Mouse (Mus musculus) forebrain, embryonic 13.5 days (tissue): ENCODE measurements around the gene AU040320. TPM values are rescaled to one million over a fixed set of nuclear protein-coding genes. Genes with fewer than 3 reads are reported as not detected.

Experiments used
- ATAC-seq: fragments of 200-750 bp; cut with Nextera tagmentation; 2 replicates; pipeline ENCODE4 v1.8.0; 2017
- H3K27ac ChIP-seq: fragments of 300-500 bp; sonication (generic); 2 replicates; pipeline ENCODE4 v1.5.1; 2015; ENCODE audit warnings: inconsistent platforms, mild to moderate bottlenecking, moderate library complexity
- H3K27me3 ChIP-seq: fragments of 300-500 bp; sonication (generic); 2 replicates; pipeline ENCODE4 v1.6.1; 2015; ENCODE audit warnings: mild to moderate bottlenecking, inconsistent platforms
- H3K36me3 ChIP-seq: fragments of 300-500 bp; sonication (generic); 2 replicates; pipeline ENCODE4 v1.6.1; 2015; ENCODE audit warnings: mild to moderate bottlenecking, inconsistent platforms; ENCODE audit not compliant: poor library complexity, severe bottlenecking
- H3K4me1 ChIP-seq: fragments of 300-500 bp; sonication (generic); 2 replicates; pipeline ENCODE4 v1.6.1; 2015; ENCODE audit warnings: inconsistent platforms
- H3K4me2 ChIP-seq: fragments of 300-500 bp; sonication (generic); 2 replicates; pipeline ENCODE4 v1.6.1; 2015; ENCODE audit warnings: inconsistent platforms, mild to moderate bottlenecking, moderate library complexity
- H3K4me3 ChIP-seq: fragments of 300-500 bp; sonication (generic); 2 replicates; pipeline ENCODE4 v1.5.1; 2015; ENCODE audit warnings: mild to moderate bottlenecking, inconsistent platforms
- H3K9ac ChIP-seq: fragments of 300-500 bp; sonication (generic); 2 replicates; pipeline ENCODE4 v1.6.1; 2015; ENCODE audit warnings: mild to moderate bottlenecking, inconsistent platforms
- H3K9me3 ChIP-seq: fragments of 300-500 bp; sonication (generic); replicated peaks from 2 replicates; pipeline ENCODE4 v1.6.1; 2016; ENCODE audit warnings: inconsistent platforms
- WGBS: fragments of 180-500 bp; shearing (Covaris S2); methylation state at CpG from one replicate; pipeline ENCODE4 v1.1.7; 2015; 5-methylcytosine and 5-hydroxymethylcytosine counted together
- polyA plus RNA-seq: library from polyadenylated mRNA; unstranded; fragments of >200 nt; fragmentation: Nextera tagmentation; extraction: Ambion mirVana; gene quantifications from 2 replicates; pipeline ENCODE4 v1.2.1, GENCODE M21; 2015

AU040320 gene
- polyA plus RNA-seq, 1 experiment from 2014 or later: 32.6 TPM

DNA sequence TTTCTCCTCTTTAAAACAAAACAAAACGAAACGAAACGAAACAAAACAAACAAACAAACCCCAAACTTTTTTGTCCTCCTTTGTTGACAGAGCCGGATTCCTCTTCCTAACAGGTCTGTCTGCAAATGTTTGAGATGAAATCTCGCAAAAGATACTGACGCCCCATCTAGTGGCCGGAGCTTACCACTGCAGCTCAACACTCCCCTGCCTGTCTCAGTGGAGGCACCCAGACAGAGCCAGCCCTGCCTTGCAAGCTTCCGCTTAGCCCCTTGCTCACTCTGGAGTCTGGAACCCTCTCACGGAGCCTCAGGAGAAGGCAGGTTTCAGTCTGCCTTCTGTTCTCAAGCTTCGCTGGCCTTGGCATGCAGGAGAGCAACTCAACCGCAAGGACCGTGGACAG is 11.9 kb upstream of the AU040320 start:
- peak; percentile 74 for ATAC-seq
- WGBS: 7% methylated on average over 12 of the region's 12 CpGs

DNA sequence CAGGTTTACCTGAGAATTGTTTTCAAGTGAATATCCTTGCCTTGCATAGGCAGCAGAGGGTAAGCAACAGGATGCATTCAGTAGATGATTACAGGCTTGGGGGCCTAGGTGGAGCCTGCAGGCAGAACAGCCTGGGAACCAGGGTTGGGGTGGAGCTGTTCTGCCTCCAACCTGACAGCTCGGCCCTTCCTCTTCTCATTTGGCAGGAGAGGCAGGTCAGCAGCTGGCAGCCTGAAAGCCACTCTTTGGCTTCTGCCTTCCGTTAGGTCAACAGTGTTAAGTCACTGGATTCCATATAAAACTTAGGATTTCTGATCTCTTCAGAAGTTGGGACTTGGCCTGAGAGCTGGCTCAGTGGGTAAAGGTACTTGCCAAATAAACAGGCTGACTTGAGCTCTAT is 10.4 kb upstream of the AU040320 start:
- H3K27ac ChIP-seq: no peak overlapping the region
- no peak for ATAC-seq
- no peak overlapping the region for H3K4me3 ChIP-seq
- H3K9me3 ChIP-seq: no peaks in the 10 kb centered on the region
- no peak overlapping the region for H3K9ac ChIP-seq
- 57% methylated on average over 2 of the region's 2 CpGs for WGBS
- peaks cover 55% of the 10 kb centered on the region for H3K27me3 ChIP-seq
- peaks cover 20% of the 10 kb centered on the region for H3K4me1 ChIP-seq
- H3K36me3 ChIP-seq: peaks cover 44% of the 10 kb centered on the region
- H3K4me2 ChIP-seq: no peak overlapping the region

More for the DNA sequence above, 11.9 kb upstream of the AU040320 start:
- H3K27ac ChIP-seq: no peak overlapping the region
- H3K27me3 ChIP-seq: peaks cover 70% of the 10 kb centered on the region
- no peak overlapping the region for H3K9ac ChIP-seq
- no peaks in the 10 kb centered on the region for H3K9me3 ChIP-seq
- H3K36me3 ChIP-seq: peaks cover 30% of the 10 kb centered on the region
- H3K4me2 ChIP-seq: peak overlapping the region; percentile 27; the same call in 1 of the 2 replicates
- H3K4me1 ChIP-seq: peaks cover 17% of the 10 kb centered on the region
- no peak overlapping the region for H3K4me3 ChIP-seq

DNA sequence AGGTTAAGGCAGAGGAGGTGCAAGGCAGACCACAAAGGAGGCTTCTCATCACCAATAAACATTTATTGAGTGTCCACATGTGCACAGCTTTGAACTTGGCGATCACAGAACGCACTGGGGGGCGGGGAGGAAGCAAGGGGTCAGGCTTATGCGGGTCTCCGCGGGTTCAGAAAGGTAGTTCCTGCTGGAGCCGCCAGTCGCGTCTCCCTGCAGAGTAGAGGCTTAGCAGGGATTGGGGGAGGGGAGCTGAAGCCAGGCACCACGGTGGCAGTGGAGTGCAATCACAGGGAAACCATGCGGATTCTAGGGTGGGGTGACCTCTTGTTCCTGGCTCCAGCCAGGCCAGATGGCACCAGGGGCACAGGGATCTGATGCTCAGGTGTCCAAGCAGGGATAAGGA is 9.6 kb upstream of the AU040320 start:
- Histone ChIP-seq H3K4me3 (no peak overlapping the region), H3K9ac (no peak overlapping the region), H3K27me3 (peaks cover 48% of the 10 kb centered on the region), H3K27ac (no peak overlapping the region), H3K4me2 (no peak overlapping the region), H3K9me3 (no peaks in the 10 kb centered on the region), H3K36me3 (peaks cover 52% of the 10 kb centered on the region), H3K4me1 (peaks cover 28% of the 10 kb centered on the region)
- 6% methylated on average over 11 of the region's 11 CpGs for WGBS
- ATAC-seq: no peak

DNA sequence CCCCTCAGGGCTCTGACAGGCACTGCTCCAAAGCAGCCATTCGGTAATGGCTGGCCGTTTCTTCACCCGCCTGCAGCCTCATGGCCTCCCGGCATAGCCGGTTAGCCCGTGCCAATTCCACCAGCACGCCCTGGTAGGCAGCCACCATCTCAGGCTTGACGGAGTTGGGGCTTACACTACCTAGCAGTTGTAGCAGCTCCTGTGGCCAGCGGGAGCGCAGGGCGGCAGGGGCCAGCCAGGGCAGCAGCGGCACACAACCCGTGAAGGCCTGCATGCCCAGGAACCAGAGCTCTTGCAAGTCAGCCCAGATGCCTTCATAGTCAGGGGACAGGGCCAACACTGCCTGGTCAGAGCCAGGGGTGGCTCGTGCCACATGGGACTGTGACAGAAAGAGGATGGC is 8.5 kb upstream of the AU040320 start:
- WGBS: 89% methylated on average over 14 of the region's 14 CpGs

DNA sequence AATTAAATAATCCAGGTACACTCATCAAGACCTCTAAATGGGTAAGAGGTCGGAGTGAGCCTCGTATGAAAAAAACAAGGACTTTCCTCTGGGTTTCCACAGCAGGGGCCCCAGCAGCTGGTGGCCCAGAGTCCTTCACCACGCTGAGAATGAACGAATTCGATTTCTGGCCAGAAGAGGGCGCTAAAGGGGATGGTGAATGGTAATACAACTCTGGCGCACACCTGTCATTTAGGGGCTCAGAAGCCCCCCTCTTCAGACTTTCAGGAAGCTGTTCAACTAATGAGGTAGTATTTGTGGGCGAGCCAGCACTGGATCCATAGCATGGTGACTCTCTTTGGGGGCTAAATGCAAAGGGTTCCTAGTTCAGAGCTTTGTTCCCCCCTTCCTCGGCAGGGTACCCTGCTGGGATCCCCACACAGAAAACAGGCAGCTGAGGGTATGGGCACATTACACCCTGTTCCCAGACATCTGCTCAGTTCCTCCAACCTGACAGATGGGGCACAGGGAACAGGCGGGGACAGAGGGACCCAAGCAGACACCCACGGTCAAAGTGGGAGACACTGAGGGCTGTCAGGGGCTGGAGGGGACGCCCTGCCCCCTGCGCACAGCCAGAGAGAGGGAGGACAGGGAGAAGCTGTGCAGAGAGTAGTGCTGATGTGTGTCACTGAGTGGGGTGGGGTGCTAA is 7.7 kb upstream of the AU040320 start:
- peaks cover 47% of the 10 kb centered on the region for H3K4me1 ChIP-seq
- no peak overlapping the region for H3K9ac ChIP-seq
- H3K4me3 ChIP-seq: no peak overlapping the region
- 33% methylated on average over 13 of the region's 13 CpGs for WGBS
- peak overlapping the region; percentile 21 for H3K27ac ChIP-seq
- H3K27me3 ChIP-seq: peaks cover 34% of the 10 kb centered on the region
- H3K36me3 ChIP-seq: peaks cover 67% of the 10 kb centered on the region
- H3K9me3 ChIP-seq: no peaks in the 10 kb centered on the region
- 0 out of 2 replicates have a peak, but pooled peaks have one; percentile 9 for ATAC-seq
- H3K4me2 ChIP-seq: no peak overlapping the region

More for the DNA sequence above, 8.5 kb upstream of the AU040320 start:
- Histone ChIP-seq H3K4me3 (no peak overlapping the region), H3K9ac (no peak overlapping the region), H3K27me3 (peaks cover 37% of the 10 kb centered on the region), H3K36me3 (peaks cover 59% of the 10 kb centered on the region), H3K9me3 (no peaks in the 10 kb centered on the region), H3K4me2 (no peak overlapping the region), H3K27ac (no peak overlapping the region), H3K4me1 (peaks cover 39% of the 10 kb centered on the region)
- no peak for ATAC-seq

DNA sequence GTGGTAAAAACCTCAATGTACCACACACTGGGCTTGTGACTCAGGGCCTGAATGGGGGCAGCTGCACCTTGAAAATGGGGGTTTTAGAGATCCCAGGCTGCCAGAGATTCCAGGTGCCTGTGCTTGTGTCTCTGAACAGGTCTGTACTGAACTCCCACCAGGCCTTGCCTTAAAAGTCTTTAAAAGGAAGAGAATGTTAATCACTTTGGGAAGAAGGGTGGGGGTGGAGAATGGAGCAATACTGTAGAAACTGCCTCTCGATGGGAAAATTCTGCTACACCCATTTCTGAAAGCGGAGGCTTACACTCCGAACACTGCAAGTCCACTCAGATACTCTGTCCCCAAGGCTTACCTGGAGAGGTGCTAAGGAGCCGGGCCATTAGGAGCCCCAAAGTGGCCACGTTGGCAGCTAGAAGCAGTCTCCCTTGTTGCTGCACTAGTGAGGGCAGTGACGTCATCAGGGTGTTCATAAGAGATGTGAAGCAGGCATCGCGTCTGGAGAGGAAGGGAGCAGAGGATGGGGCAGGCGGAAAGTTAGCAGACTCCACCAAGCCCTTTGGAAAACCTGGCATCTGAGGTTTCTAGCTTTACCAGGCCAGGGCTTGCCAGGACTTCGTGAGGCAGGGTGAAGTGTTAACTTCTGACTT is 7.0 kb upstream of the AU040320 start:
- H3K27ac ChIP-seq: peak overlapping the region; percentile 21
- H3K36me3 ChIP-seq: peaks cover 67% of the 10 kb centered on the region
- no peak overlapping the region for H3K4me3 ChIP-seq
- no peak overlapping the region for H3K4me2 ChIP-seq
- peaks cover 34% of the 10 kb centered on the region for H3K27me3 ChIP-seq
- ATAC-seq: no peak
- WGBS: 85% methylated on average over 10 of the region's 10 CpGs
- H3K9me3 ChIP-seq: no peaks in the 10 kb centered on the region
- no peak overlapping the region for H3K9ac ChIP-seq
- H3K4me1 ChIP-seq: peaks cover 54% of the 10 kb centered on the region

DNA sequence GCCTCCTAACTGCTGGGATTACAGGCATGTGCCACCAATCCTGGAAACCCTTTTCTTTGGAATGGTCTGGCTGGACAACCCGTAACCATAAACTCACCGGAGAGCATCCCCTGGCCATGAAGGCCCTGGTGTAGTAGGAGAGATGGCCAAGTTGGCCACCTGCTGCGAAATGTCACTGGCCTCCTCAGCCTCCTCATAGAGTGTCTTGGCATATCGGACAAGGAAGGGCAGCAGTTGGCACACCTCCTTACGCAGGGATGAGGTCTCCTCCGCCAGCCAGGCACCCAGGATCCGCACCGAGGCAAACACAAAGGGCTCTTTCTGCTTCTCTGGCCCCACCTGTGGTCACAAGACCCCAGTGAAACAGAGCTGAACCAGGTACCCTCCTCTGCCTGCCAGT is 5.0 kb upstream of the AU040320 start:
- no peak overlapping the region for H3K4me3 ChIP-seq

DNA sequence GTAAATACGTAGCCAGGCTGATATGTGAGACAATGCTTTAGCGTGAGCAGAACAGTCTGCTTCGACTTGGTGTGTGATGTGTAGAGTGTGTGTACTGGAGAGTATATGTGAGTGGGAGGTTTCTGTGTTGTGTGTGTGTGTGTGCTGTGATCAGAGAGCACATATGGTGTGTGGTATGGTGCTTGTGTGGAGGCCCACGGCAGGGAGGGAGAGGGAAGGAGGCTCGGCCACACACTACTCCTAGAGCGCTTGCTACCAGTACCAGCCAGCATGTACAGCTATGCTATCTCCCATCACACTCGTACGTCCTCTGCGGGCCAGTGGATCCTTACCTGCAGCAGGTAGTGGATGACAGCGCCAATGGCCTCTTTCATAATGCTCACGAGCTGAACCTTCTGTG is 3.8 kb upstream of the AU040320 start:
- no peak for ATAC-seq
- peaks cover 55% of the 10 kb centered on the region for H3K36me3 ChIP-seq
- H3K27ac ChIP-seq: peak overlapping the region; percentile 37; the same call in 1 of the 2 replicates
- peaks cover 4% of the 10 kb centered on the region; the same call in 1 of the 2 replicates for H3K27me3 ChIP-seq
- peak overlapping the region; percentile 36 for H3K4me2 ChIP-seq
- H3K4me1 ChIP-seq: peaks cover 67% of the 10 kb centered on the region
- 86% methylated on average over 11 of the region's 11 CpGs for WGBS
- H3K9ac ChIP-seq: peak overlapping the region; percentile 30; the same call in 1 of the 2 replicates
- 0 out of 2 replicates have a peak overlapping the region, but pooled peaks have one; percentile 3 for H3K4me3 ChIP-seq
- H3K9me3 ChIP-seq: no peaks in the 10 kb centered on the region

More for the DNA sequence above, 5.0 kb upstream of the AU040320 start:
- peaks cover 67% of the 10 kb centered on the region for H3K36me3 ChIP-seq
- ATAC-seq: no peak
- peaks cover 67% of the 10 kb centered on the region for H3K4me1 ChIP-seq
- 0 out of 2 replicates have a peak overlapping the region, but pooled peaks have one; percentile 23 for H3K9ac ChIP-seq
- H3K27ac ChIP-seq: no peak overlapping the region
- H3K4me2 ChIP-seq: no peak overlapping the region
- peaks cover 15% of the 10 kb centered on the region for H3K27me3 ChIP-seq
- H3K9me3 ChIP-seq: no peaks in the 10 kb centered on the region
- WGBS: 90% methylated on average over 8 of the region's 8 CpGs

DNA sequence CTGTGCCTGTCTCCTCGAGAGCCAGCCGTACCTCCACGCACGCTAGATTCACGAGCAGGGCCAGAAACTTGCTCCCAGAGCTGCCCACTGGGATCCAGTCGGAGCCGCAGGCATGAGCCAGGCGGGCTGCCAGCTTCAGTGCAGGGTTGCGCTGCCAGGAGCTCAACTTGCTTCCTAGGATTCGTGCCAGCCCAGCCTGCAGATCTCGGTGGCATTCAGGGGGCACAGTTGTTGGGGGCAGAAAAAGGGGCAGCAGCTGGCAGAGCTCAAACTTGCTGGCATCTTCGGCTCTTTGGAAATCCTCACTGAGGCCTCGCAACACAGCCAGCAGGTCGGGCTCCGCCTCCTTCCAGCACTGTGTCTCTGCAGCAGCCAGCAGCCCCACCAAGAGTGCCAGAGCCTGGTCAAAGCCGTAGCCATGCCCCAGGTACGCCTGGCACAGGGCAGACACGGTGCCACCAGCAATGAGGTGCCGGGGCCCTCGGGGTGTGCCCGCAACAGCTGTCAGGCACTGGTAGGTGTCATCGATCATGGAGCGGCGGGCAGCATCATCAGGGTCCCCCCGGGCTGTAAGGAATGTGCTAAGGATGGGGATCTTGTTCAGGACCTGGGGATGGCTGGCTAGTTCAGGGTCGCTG is 3.2 kb upstream of the AU040320 start:
- H3K27me3 ChIP-seq: no peaks in the 10 kb centered on the region
- peak overlapping the region; percentile 30; the same call in 1 of the 2 replicates for H3K9ac ChIP-seq
- peak overlapping the region; percentile 36 for H3K4me2 ChIP-seq
- WGBS: 69% methylated on average over 25 of the region's 26 CpGs
- H3K4me3 ChIP-seq: peak overlapping the region; percentile 3; the same call in 1 of the 2 replicates
- no peaks in the 10 kb centered on the region for H3K9me3 ChIP-seq
- ATAC-seq: no peak
- H3K27ac ChIP-seq: peak overlapping the region; percentile 37
- peaks cover 71% of the 10 kb centered on the region for H3K4me1 ChIP-seq
- peaks cover 49% of the 10 kb centered on the region for H3K36me3 ChIP-seq

DNA sequence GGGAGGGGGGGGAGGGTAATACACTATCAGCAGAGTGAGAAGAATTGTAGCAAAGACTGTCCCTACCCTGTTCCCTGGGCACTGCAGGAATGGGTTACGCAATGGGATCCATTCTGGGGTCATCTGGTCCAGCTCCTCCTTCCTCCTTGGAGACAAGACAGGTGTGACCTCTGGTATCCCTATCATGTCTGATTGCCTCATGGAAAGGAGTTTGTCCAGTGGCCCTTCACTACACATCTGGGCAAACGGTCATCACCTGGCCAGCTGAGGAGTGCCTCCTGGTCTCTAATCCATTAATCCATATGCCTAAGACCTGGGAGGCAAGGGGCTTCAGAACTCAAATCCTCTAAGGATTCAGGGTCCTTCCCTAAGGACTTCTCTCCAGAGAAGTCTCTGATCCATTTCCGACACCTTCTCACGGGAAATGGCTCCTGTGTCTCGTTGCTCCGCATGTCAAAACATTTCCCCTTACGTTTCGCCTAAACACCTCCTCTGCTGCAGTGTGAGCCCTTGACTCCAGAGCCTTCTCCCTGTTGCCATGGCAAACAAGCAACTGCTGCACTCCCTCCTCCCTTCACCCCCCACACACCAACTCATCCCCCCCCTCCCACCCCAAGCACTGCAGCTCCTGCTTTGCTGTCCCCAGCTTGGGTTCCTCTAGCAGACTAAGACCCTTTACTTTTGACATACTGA is 2.3 kb upstream of the AU040320 start:
- Histone ChIP-seq H3K4me1 (peaks cover 69% of the 10 kb centered on the region), H3K9ac (peak overlapping the region; percentile 90; the same call in 1 of the 2 replicates), H3K9me3 (no peaks in the 10 kb centered on the region), H3K4me3 (peak overlapping the region; percentile 86), H3K4me2 (peak overlapping the region; percentile 98), H3K27me3 (no peaks in the 10 kb centered on the region), H3K36me3 (peaks cover 41% of the 10 kb centered on the region), H3K27ac (no peak overlapping the region)
- no peak for ATAC-seq
- WGBS: 67% methylated on average over 8 of the region's 8 CpGs

DNA sequence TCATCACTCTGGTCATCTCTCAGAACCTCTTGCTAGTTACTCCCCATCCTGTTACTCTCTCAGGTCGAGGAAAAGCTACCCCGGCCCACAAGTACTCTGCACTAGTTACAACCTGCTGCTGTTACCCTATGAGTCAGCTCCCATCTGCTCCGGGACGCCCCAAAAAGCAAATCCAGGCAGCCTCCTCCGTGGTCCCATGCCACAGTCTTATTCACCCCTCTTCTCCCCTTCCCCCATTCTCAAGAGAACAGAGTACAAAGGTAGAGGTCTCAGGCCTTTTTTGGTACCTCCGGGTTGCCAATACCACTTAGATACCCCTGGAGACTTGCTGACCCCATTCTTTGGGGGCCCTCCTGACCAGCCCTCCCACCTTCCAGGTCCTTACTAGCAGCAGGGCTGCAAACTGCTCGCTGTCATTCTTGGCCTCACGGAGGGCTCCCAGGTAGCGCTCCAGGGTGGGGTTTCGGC is 1.8 kb upstream of the AU040320 start:
- Histone ChIP-seq H3K9ac (peak overlapping the region; percentile 90), H3K27ac (no peak overlapping the region), H3K4me1 (peaks cover 70% of the 10 kb centered on the region), H3K4me3 (peak overlapping the region; percentile 86), H3K9me3 (no peaks in the 10 kb centered on the region), H3K27me3 (no peaks in the 10 kb centered on the region), H3K36me3 (peaks cover 35% of the 10 kb centered on the region), H3K4me2 (peak overlapping the region; percentile 98)
- ATAC-seq: no peak
- WGBS: 41% methylated on average over 10 of the region's 10 CpGs
